Mouse (Mus musculus): ENCODE measurements around the gene Dzip1.

GRCm38 (mm10) chr14:118884250-118884556, 41.1 kb downstream of the Dzip1 start:
- TF ChIP-seq CTCF (IDR thresholded peaks at IDR 0.05; ENCODE audit: low read depth, low read length) = no peak
- no peak for TF ChIP-seq POLR2A (IDR thresholded peaks at IDR 0.05; ENCODE audit: borderline replicate concordance, low read depth, low read length)

Measured in bone marrow macrophage, adult 2 months (primary cell).